ENCODE assay signal across 9 mouse cellular contexts in the genomic region with DNA sequence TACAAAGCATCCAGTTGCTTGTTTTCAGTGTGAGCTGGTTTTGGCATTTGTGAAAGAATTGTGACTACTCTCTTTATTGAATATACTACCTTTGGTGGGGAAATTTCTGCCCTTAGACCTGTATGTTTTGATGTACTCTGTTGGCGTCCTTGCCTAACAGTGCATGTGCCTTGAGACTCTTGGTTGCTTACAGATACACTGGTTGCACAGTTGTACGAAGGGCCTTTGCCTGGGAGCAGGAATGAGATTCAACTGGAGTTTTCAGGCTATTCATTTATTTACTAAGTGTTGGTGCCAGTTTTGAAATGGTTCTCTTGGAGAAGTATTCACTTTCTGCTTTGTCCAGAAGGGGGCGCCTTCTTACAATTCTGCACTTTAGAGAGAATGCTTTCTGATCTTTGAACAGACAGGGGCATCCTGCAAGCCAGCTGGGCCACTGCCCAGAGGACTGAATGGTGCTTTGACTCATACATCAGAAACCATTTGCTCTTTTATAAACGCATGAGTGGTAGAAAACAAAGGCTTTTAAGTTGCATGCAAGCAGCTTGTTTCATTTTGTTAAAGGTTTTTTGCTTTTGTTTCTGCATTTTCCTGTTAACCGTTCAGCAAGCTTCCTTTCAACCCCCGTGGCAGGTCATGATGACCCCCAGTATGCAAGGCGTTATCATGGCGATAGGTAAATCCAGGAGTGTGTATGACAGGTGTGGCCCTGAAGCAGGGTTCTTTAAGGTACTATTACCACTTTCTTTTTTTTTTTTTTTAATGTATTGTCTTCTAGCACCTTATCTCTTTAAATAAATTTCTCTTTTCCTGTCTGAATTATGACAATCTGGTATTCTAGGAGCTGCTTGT.
DNase-seq lines count a peak whose midpoint lies in the region; ATAC-seq lines count a peak whose summit lies in the region.
"Had no signal": no experiment of that assay in that cellular context is flagged by ENCODE, and none has a peak within 500 bp of the region (broad histone marks: within the 10 kb centered on the region; RNA-seq: fewer than 3 reads in every experiment).

No protein-coding gene starts in this region.

- H3K4me3 ChIP-seq in embryonic facial prominence, embryonic 11.5 days (ENCODE audit: low read depth, low read length) = no peak overlapping the region

- no peak overlapping the region for H3K27ac ChIP-seq in embryonic facial prominence, embryonic 11.5 days (replicated peaks; ENCODE audit: low read depth, low read length)
- H3K27ac ChIP-seq: macrophage had no signal

- WGBS in embryonic facial prominence, embryonic 11.5 days = 62% methylated on average over 8 of the region's 8 CpGs

- H3K36me3 ChIP-seq in embryonic facial prominence, embryonic 11.5 days (replicated peaks; ENCODE audit: control insufficient read depth, insufficient read depth, low read depth, low read length) = no peaks in the 10 kb centered on the region

- H3K27me3 ChIP-seq in embryonic facial prominence, embryonic 11.5 days (ENCODE audit: control insufficient read depth, insufficient read depth, low read length) = no peaks in the 10 kb centered on the region

- H3K4me1 ChIP-seq in embryonic facial prominence, embryonic 11.5 days (ENCODE audit: control insufficient read depth, insufficient read depth, low read length) = no peaks in the 10 kb centered on the region

- no peak overlapping the region for H3K4me2 ChIP-seq in embryonic facial prominence, embryonic 11.5 days (ENCODE audit: low read depth, low read length)

- H3K9me3 ChIP-seq in embryonic facial prominence, embryonic 11.5 days (replicated peaks; ENCODE audit: control insufficient read depth, low read length) = no peaks in the 10 kb centered on the region

- no peak for ATAC-seq in embryonic facial prominence, embryonic 11.5 days (replicated peaks; ENCODE audit: insufficient number of reproducible peaks, low FRiP score, low TSS enrichment, low read depth)
- ATAC-seq in monocyte, adult 5-6 weeks (replicated peaks; ENCODE audit: insufficient number of reproducible peaks, low FRiP score, low TSS enrichment, poor library complexity, severe bottlenecking) = no peak

- peak; percentile 30 for DNase-seq in MEL-GATA-1-ER (ENCODE audit: extremely low read depth, low read depth)
- DNase-seq in adrenal gland, postnatal 4 days (ENCODE audit: low spot score in 2 of 2) = peak; percentile 4 to 43
- DNase-seq in embryonic facial prominence, embryonic 11.5 days (ENCODE audit: low spot score) = peak; percentile 76
- DNase-seq in heart, adult 8-10 months (ENCODE audit: low spot score) = peak; percentile 51
- peak; percentile 92 for DNase-seq in layer of hippocampus, adult 11-12 months (ENCODE audit: low spot score)
- DNase-seq in lung, postnatal 10 days = peak; percentile 85
- DNase-seq in retina, embryonic 14.5 days (ENCODE audit: low spot score) = peak; percentile 81

- no peak overlapping the region for H3K9ac ChIP-seq in embryonic facial prominence, embryonic 11.5 days (replicated peaks; ENCODE audit: low read length)

Comparison
In these comparisons a context has a peak if more than half of its experiments do, and no peak if none do; other contexts are left out.
1. DNase-seq: peak in every context shown above with its lines; median percentile 92 in layer of hippocampus, adult 11-12 months; 85 in lung, postnatal 10 days; 81 in retina, embryonic 14.5 days; 76 in embryonic facial prominence, embryonic 11.5 days; 51 in heart, adult 8-10 months; 30 in MEL-GATA-1-ER; 24 in adrenal gland, postnatal 4 days.